ENCODE assay signal across 9 mouse cellular contexts in genomic region chr4:135854630-135855029, GRCm38 (mm10). TPM values are rescaled to one million over a fixed set of nuclear protein-coding genes. Genes with fewer than 3 reads are reported as not detected.
DNase-seq lines count a peak whose midpoint lies in the region; ATAC-seq and TF ChIP-seq lines count a peak whose summit lies in the region.
"Had no signal": no experiment of that assay in that cellular context is flagged by ENCODE, and none has a peak within 500 bp of the region (broad histone marks: within the 10 kb centered on the region; RNA-seq: fewer than 3 reads in every experiment).

No protein-coding gene starts in this region.

- 59% methylated on average over 11 of the region's 11 CpGs for WGBS in lung, embryonic 15.5 days
- WGBS in lung, adult 2 months, result 62% methylated on average over 11 of the region's 11 CpGs
- WGBS in forebrain, embryonic 16.5 days, result 63% methylated on average over 11 of the region's 11 CpGs
- WGBS in limb, embryonic 15.5 days, result 77% methylated on average over 11 of the region's 11 CpGs
- 72% methylated on average over 11 of the region's 11 CpGs for WGBS in stomach, embryonic 14.5 days

- H3K9me3 ChIP-seq in lung, embryonic 15.5 days, result no peaks in the 10 kb centered on the region
- H3K9me3 ChIP-seq in forebrain, embryonic 16.5 days (ENCODE audit: control insufficient read depth, low read length), result no peaks in the 10 kb centered on the region
- no peaks in the 10 kb centered on the region for H3K9me3 ChIP-seq in limb, embryonic 15.5 days
- no peaks in the 10 kb centered on the region for H3K9me3 ChIP-seq in stomach, embryonic 14.5 days (ENCODE audit: control insufficient read depth, low read depth, low read length)

- no peak for DNase-seq in lung, adult 2 months
- DNase-seq in right cerebral cortex, postnatal 4 days, result no peak
- no peak for DNase-seq in frontal cortex, postnatal 25 days (ENCODE audit: low spot score in 2 of 2)
- no peak for DNase-seq in adrenal gland, postnatal 25 days
- DNase-seq: lung, postnatal 10 days had no signal

- H3K27ac ChIP-seq in lung, embryonic 15.5 days, result peak overlapping the region; percentile 99
- H3K27ac ChIP-seq in forebrain, embryonic 16.5 days (ENCODE audit: low read length), result peak overlapping the region; percentile 99
- peak overlapping the region; percentile 99 for H3K27ac ChIP-seq in limb, embryonic 15.5 days
- H3K27ac ChIP-seq in stomach, embryonic 14.5 days (ENCODE audit: low read length), result peak overlapping the region; percentile 100

- no peak for TF ChIP-seq POLR2A in lung, adult 2 months (IDR thresholded peaks at IDR 0.05; ENCODE audit: borderline replicate concordance, extremely low read depth, low read depth, low read length)

- H3K36me3 ChIP-seq in lung, embryonic 15.5 days, result 0 out of 2 replicates have a peak, but pooled peaks cover 2% of the 10 kb centered on the region
- H3K36me3 ChIP-seq in forebrain, embryonic 16.5 days (ENCODE audit: control insufficient read depth, insufficient read depth), result no peaks in the 10 kb centered on the region
- no peaks in the 10 kb centered on the region for H3K36me3 ChIP-seq in limb, embryonic 15.5 days
- 0 out of 2 replicates have a peak, but pooled peaks cover 1% of the 10 kb centered on the region for H3K36me3 ChIP-seq in stomach, embryonic 14.5 days (ENCODE audit: control insufficient read depth, insufficient read depth, low read length)

- H3K4me2 ChIP-seq in lung, embryonic 15.5 days, result peak overlapping the region; percentile 87
- H3K4me2 ChIP-seq in forebrain, embryonic 16.5 days (ENCODE audit: low read length), result peak overlapping the region; percentile 86; the same call in 1 of the 2 replicates
- peak overlapping the region; percentile 68 for H3K4me2 ChIP-seq in limb, embryonic 15.5 days
- H3K4me2 ChIP-seq in stomach, embryonic 14.5 days (replicated peaks; ENCODE audit: low read depth, low read length), result peak overlapping the region; percentile 88

- no peaks in the 10 kb centered on the region for H3K27me3 ChIP-seq in lung, embryonic 15.5 days
- H3K27me3 ChIP-seq in forebrain, embryonic 16.5 days (replicated peaks; ENCODE audit: control insufficient read depth, insufficient read depth, low read length), result no peaks in the 10 kb centered on the region
- no peaks in the 10 kb centered on the region for H3K27me3 ChIP-seq in limb, embryonic 15.5 days
- H3K27me3 ChIP-seq in stomach, embryonic 14.5 days (ENCODE audit: control insufficient read depth, insufficient read depth, low read length), result no peaks in the 10 kb centered on the region

- no peak for ATAC-seq in lung, embryonic 15.5 days (ENCODE audit: borderline replicate concordance, extremely low read depth, low FRiP score, low TSS enrichment)
- no peak for ATAC-seq in forebrain, embryonic 16.5 days
- ATAC-seq in limb, embryonic 15.5 days (ENCODE audit: insufficient number of reproducible peaks, low FRiP score, low TSS enrichment, low read depth), result no peak
- no peak for ATAC-seq in stomach, embryonic 14.5 days (ENCODE audit: insufficient number of reproducible peaks, insufficient read depth, low FRiP score, low read depth)

- H3K4me1 ChIP-seq in lung, embryonic 15.5 days, result peaks cover 42% of the 10 kb centered on the region
- peaks cover 7% of the 10 kb centered on the region for H3K4me1 ChIP-seq in lung, adult 2 months (ENCODE audit: control insufficient read depth, insufficient read depth, low read length)
- H3K4me1 ChIP-seq in forebrain, embryonic 16.5 days (replicated peaks; ENCODE audit: control insufficient read depth, insufficient read depth, low read length), result peaks cover 43% of the 10 kb centered on the region
- H3K4me1 ChIP-seq in limb, embryonic 15.5 days, result peaks cover 40% of the 10 kb centered on the region
- H3K4me1 ChIP-seq in stomach, embryonic 14.5 days (ENCODE audit: control insufficient read depth, insufficient read depth, low read length), result peaks cover 21% of the 10 kb centered on the region; the same call in 1 of the 2 replicates

- H3K4me3 ChIP-seq in lung, embryonic 15.5 days, result peak overlapping the region; percentile 60
- H3K4me3 ChIP-seq in lung, adult 2 months (replicated peaks; ENCODE audit: extremely low read depth, low read depth, low read length), result no peak overlapping the region
- no peak overlapping the region for H3K4me3 ChIP-seq in forebrain, embryonic 16.5 days (replicated peaks; ENCODE audit: low read length)
- peak overlapping the region; percentile 94; the same call in 1 of the 2 replicates for H3K4me3 ChIP-seq in limb, embryonic 15.5 days
- H3K4me3 ChIP-seq in stomach, embryonic 14.5 days (ENCODE audit: low read depth, low read length), result no peak overlapping the region

- peak overlapping the region; percentile 79; the same call in 1 of the 2 replicates for H3K9ac ChIP-seq in lung, embryonic 15.5 days
- peak overlapping the region; percentile 95 for H3K9ac ChIP-seq in forebrain, embryonic 16.5 days (replicated peaks; ENCODE audit: low read depth, low read length)
- no peak overlapping the region for H3K9ac ChIP-seq in limb, embryonic 15.5 days
- no peak overlapping the region; the same call in 1 of the 2 replicates for H3K9ac ChIP-seq in stomach, embryonic 14.5 days (replicated peaks; ENCODE audit: low read depth, low read length)

- no peak for TF ChIP-seq CTCF in lung, adult 2 months (IDR thresholded peaks at IDR 0.05; ENCODE audit: insufficient read depth, low read length)

RNA-seq across cellular contexts. Expression of gene Srsf10, which starts 0.9 kb away (rescaled TPM):
- polyA plus RNA-seq in lung, embryonic 15.5 days (2015; fragmentation: Nextera tagmentation; extraction: Ambion mirVana), result 265 and 267 TPM in 2 replicates
- polyA plus RNA-seq in lung, adult 2 months (2012; rRNA removed), result 72.6 and 84.9 TPM in 2 replicates
- 253 and 294 TPM in 2 replicates for polyA plus RNA-seq in forebrain, embryonic 16.5 days (2015; fragmentation: Nextera tagmentation; extraction: Ambion mirVana)
- 208 and 209 TPM in 2 replicates for polyA plus RNA-seq in limb, embryonic 15.5 days (2015; fragmentation: Nextera tagmentation; extraction: Ambion mirVana)
- polyA plus RNA-seq in stomach, embryonic 14.5 days (2014; fragmentation: Nextera tagmentation; extraction: Ambion mirVana), result 297 and 298 TPM in 2 replicates
- total RNA-seq in adrenal gland, postnatal 25 days (2021), result 125 and 168 TPM in 2 replicates

RNA-seq across cellular contexts. Expression of gene Pnrc2, which starts 19.0 kb away (rescaled TPM):
- 210 and 220 TPM in 2 replicates for polyA plus RNA-seq in lung, embryonic 15.5 days (2015; fragmentation: Nextera tagmentation; extraction: Ambion mirVana)
- 13.6 and 21.0 TPM in 2 replicates for polyA plus RNA-seq in lung, adult 2 months (2012; rRNA removed)
- 120 and 140 TPM in 2 replicates for polyA plus RNA-seq in forebrain, embryonic 16.5 days (2015; fragmentation: Nextera tagmentation; extraction: Ambion mirVana)
- 160 TPM in 2 replicates for polyA plus RNA-seq in limb, embryonic 15.5 days (2015; fragmentation: Nextera tagmentation; extraction: Ambion mirVana)
- polyA plus RNA-seq in stomach, embryonic 14.5 days (2014; fragmentation: Nextera tagmentation; extraction: Ambion mirVana), result 172 and 189 TPM in 2 replicates
- 118 and 134 TPM in 2 replicates for total RNA-seq in adrenal gland, postnatal 25 days (2021)

RNA-seq across cellular contexts. Expression of gene Cnr2, which starts 40.6 kb away (rescaled TPM):
- polyA plus RNA-seq in lung, embryonic 15.5 days (2015; fragmentation: Nextera tagmentation; extraction: Ambion mirVana), result 0.80 and 0.82 TPM in 2 replicates
- polyA plus RNA-seq in lung, adult 2 months (2012; rRNA removed), result 7.3 and 9.1 TPM in 2 replicates
- 0.12 TPM in 1 of 2 replicates, not detected in the other for polyA plus RNA-seq in forebrain, embryonic 16.5 days (2015; fragmentation: Nextera tagmentation; extraction: Ambion mirVana)
- 0.89 and 1.1 TPM in 2 replicates for polyA plus RNA-seq in limb, embryonic 15.5 days (2015; fragmentation: Nextera tagmentation; extraction: Ambion mirVana)
- 0.38 and 0.39 TPM in 2 replicates for polyA plus RNA-seq in stomach, embryonic 14.5 days (2014; fragmentation: Nextera tagmentation; extraction: Ambion mirVana)
- total RNA-seq in adrenal gland, postnatal 25 days (2021), result 1.7 and 2.2 TPM in 2 replicates

Comparison
In these comparisons a context has a peak if more than half of its experiments do, and no peak if none do; other contexts are left out.
1. H3K4me3 ChIP-seq: peak in lung, embryonic 15.5 days (single experiment) and limb, embryonic 15.5 days (single experiment); none in lung, adult 2 months (single experiment), forebrain, embryonic 16.5 days (single experiment) and stomach, embryonic 14.5 days (single experiment).
2. H3K9ac ChIP-seq: peak in lung, embryonic 15.5 days (single experiment) and forebrain, embryonic 16.5 days (single experiment); none in limb, embryonic 15.5 days (single experiment) and stomach, embryonic 14.5 days (single experiment).
3. Peak in every context shown above with its lines, with median percentiles within 50 percentile points of each other: H3K27ac ChIP-seq and H3K4me2 ChIP-seq.